Mouse (Mus musculus) kidney, adult 18-20 months (tissue): Measurements from ENCODE around the gene Ctnnd2.

Experiments used
- DNase-seq: peaks from one replicate; pipeline ENCODE4 v3.0.0; 2021

Ctnnd2 gene

DNA sequence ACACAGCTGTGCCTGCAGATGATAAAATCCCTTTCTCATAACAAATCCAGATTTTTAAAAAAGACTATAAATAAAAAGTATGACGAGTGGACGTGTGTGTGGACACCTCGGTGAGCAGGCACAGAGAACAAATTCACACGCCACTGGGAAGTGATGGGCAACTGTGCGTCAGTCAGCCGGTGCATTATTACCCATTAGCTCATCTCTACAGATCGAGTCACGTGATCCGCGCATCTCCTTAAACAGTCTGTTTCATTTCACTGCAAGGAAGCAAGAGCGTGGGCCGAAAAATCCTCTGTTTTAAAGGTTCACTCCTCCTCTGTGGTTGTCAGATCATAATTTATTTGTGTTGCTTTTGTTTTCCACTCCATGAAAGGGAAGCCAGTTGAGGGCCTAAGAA is 378.6 kb downstream of the Ctnnd2 start:
- no peak for DNase-seq

DNA sequence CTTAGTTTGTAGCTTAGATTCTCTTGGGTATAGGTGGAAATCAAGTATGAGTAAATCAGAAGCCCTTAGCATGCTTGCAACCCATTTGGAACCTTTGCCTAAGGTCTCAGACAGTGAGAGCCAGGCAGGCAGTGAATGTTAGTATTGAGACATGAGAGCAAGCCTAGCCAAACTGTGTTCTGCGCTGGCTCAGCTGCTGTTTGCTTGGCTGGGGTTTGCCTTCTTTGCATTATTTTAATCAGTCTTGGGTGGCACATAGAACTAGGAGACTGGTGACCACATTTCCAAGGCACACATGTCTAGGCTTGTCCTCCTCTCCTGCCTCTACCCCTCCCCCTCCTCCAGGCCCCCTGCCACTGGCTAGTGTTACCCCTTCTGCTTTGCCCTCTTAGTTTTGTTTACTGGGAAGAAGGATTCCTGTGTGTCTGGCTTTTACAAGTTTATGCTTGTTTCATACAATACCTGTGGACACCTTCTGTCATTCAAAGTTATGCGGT is 381.6 kb downstream of the Ctnnd2 start:
- no peak for DNase-seq

DNA sequence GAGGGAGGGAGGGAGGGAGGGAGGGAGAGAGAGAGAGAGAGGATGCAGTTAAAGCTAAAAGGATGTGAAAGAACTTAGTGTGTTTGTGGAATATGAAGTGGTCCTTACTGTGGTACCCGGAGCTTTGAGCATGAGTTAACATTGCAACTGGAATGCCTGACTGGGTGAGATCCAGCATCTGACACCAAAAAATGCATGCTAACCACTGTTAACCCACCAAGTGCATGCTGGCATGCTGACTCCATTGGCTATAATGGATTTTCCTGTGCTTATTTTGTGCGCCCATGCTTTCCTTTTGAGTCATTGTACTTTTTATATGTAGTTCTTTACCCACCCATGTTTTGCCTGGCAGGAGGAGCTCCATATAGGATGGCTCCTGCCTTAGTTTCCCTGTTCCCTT is 383.4 kb downstream of the Ctnnd2 start:
- DNase-seq = no peak

DNA sequence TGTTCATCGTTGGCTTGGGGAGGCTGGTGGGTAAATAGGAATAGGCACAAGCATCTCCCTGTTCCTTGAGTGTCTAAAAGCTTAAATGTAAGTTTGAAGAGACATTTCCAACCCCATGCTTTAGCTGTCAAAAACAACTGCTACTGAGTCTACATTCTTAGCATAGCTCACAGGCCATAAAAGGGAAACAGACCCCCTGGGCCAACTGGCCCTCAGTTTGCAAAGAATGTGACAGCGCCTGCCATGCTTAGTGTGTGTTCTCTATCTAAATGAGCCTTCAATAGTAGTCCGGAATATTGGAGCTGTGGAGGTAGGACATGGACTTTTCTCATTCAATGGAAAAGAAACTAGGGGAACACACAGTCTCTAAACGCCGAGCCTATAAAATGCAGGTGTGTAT is 390.0 kb downstream of the Ctnnd2 start:
- DNase-seq = no peak

DNA sequence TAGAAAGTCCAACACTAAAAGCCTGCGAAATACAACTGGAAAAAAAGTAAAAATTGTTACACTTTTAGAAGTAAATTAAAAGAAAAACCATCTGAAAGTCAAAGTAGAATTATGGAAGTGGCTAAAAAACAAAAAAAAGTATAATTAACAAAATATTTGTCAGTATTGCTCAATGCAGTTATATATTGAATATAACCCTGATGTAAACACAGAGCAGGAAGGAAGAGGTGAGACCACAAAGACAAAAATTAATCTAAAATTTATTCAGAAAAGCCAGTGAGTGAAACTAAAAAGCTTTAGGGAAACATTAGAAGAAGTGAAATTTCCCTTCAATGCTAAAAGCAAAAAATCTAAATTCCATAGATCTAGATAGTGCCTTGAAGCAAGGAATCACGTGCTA is 392.2 kb downstream of the Ctnnd2 start:
- DNase-seq = no peak

DNA sequence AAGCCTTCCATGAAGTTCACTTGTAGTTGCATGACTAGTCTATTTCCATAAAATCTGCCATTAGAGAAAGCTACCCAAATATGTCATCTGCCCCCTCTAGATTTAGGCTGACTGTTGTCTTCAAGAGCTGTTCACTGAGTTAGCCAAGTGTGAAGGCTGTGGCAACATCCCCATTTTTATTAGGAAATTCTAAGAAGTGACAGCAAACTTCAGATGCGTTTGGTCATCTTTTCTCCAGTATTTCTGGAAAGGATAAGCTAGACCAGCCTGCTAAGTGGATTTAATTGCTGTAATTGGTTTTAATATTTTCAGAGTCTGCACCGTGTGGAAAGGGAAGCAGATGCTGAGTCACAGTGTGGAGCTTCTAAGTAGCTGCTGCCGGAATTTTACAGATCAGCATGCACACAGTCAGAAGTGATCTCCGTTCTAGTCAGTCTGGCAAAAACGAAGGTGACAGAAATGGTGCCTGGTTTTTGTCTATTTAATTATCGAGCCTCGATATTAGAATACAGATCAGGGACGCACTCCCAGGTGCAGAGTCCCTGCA is 397.9 kb downstream of the Ctnnd2 start:
- no peak for DNase-seq

DNA sequence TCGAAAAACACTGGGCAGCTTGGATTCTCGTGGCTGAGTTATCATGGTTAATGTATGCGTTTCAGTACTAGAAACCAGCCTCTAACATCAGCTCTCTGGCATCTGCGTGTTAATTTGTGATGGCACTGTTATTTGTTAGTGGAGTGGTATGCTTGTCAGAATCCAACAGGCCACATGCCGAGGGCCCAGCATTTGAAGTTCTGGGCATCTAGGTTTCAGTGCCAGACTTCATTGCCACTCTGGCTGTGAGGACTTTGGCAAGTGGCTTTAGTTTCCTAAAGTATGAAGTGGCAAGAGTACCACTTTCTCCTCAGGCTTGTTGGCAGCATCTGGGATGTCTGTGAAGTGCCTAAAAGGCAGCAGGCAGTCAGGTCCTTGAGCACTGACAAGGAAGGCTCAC is 415.1 kb downstream of the Ctnnd2 start:
- DNase-seq = no peak

DNA sequence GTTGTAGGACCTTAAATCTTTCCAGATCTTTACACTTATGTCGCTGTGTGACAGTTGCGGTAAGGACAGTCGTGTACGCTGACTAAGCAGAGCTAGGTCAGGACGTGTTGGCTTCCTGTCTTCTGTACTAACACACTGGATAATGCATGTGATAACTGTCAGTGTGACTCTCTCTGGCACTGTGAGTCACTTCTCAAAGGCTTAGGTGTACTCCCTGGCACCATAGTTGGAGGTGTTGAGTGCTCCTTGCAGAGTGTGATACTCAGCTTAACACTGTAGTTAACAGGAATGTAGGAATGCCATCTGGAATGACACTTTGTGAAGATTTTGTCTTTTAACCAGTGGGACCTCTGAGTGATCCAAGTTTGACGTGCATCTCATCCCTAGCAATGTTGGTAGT is 418.5 kb downstream of the Ctnnd2 start:
- no peak for DNase-seq

DNA sequence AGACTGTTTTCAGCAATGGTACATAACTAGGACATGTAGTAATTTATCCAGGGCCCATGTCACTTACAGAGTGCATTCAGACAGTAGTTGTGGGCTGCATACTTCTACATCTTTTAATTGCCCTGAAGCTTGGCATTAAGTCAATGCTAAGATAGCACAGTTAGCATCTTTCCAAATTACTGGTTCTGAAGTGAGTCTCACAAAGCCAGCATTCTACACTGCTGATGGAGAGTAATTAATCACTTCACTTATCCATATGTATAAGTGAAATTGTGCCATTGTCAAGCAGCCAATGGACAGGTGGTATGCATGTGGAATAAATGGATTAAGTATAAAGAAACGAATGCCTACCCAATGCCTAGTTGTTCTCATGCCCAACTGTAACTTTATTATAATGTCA is 423.1 kb downstream of the Ctnnd2 start:
- no peak for DNase-seq

DNA sequence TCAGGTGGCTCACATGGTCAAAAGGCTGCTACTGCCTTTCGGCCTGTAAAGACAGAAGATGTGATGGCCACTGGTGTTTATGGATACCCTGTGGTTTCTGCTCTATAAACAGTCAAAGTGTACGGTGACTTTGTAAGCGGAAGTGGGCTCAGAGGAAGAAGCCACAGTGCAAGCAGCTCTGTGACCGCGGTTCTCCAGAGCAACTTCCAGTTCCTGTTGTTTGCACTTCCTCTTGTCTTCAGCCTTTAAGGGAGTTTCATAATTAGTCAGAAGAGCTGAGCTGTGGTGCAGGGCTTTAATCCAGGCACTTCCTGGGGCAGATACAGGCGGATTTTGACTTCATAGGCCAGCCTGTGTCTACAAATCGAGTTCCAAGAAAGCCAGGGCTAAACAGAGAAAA is 438.2 kb downstream of the Ctnnd2 start:
- DNase-seq = no peak

DNA sequence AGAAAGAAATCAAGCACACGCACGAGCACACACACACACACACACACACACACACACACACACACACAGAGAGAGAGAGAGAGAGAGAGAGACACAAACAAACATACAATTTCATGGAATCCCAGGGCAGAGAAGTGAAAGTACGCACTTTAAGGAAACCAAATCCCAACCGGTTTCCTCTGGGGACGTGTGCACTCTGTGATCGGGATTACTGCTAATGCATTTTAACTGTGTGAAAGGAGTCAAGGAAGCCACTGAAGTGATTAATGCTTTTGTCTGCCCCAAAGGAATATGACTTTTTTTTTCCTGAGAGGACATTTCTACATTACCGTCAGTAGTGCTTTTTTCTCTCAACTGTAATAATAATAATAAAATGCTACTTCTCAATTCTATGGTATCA is 443.1 kb downstream of the Ctnnd2 start:
- DNase-seq = no peak

DNA sequence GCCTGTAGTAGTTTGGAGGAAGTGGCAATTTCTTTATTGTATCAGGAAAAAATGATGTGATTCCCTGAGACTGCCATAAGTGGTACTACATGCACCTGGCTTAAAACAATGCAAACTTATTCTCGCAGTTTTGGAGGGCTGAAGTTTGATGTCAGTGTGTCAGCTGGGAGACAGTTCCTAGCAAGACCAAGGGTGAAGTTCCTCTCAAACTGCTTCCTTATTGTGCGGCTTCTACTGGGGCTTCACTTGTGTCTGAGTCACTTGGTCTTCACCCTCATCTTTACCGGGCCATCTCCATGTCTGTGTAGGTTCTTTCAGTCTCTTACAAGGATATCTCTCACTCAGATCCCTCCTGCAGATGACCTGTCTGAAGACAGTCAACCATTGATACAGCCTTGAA is 444.5 kb downstream of the Ctnnd2 start:
- DNase-seq = no peak

DNA sequence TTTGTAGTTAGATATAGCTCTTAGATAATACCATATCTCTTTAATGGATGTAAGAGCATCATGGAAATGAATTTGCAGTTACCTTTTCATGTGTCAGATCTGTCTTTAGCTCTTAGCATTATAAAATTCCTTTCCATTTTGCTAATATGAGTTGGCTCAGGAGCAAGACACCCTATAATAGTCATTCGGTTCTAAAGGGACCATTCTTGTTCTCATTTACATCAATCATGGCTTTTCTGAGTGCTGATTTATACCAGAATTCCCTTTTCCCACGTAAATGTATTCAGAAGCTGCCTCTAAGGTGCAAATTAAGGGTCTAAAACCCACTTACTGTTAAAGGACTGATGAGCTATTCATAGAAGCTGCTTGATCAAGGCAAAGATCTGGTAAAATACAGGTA is 445.5 kb downstream of the Ctnnd2 start:
- DNase-seq = no peak

DNA sequence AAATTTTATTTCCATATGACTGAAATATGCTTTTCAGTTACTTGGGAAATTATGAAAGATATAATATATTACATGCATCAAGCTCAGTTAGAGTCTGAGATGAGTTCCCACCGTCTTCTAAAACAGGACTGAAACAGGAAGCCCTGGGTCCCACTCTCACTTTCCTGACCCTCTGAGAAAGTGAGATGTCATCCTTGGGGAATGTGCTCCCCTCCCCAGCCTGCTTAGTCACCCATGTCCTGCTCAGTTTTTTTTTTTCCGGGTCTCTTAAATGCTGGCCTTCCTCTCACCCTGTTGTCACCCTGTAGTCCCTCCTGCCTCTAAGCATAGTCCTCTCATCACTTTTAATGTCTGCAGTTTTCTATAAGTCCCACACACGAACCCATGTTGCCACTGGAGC is 456.1 kb downstream of the Ctnnd2 start:
- no peak for DNase-seq

DNA sequence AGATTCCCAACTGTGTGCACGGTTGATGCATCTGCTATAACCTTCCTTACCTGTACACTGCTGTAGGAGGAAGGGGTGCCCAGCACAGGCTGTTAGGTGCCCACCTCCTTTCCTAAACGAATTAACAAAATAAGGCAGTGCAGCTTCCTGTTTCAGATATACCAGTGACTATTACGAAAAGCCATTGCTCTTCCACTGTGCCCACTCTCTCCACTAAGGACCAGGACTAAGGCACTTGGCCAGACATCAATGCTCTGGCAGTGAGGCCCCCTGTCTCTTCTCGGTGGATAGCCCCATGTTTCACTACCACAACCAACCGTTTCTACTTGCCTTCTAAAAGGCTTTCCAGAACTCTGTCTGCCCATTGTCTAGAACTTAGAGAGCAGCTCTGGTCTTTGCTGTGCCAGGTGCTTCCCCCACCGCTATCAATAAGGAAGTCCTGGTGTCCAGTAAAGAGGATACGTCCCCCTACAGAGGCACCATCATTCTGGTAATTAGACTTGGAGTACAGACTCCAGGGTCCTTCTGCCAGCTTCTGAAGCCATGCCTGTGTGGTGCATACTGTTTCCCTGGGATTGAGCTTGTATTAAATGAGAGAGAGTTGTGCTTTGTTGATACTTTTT is 459.8 kb downstream of the Ctnnd2 start:
- DNase-seq = no peak

DNA sequence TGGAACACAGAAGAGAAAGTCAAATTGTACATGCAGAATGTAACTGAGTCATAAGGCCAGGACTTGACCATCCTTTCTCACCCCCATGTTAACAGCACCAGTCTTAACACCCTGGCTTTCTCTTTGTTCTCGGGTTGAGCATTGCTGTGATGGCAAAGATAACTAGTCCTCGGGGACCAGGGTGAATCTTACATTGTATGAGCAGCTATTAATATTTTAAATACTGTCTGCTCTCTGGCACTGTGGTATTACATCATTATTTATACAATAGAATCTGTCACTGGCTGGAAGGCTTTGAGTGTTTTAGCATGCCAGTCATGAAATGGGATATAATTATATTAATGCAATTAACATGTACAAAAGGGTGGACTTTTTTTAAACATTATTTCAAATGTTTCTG is 461.5 kb downstream of the Ctnnd2 start:
- DNase-seq = no peak

DNA sequence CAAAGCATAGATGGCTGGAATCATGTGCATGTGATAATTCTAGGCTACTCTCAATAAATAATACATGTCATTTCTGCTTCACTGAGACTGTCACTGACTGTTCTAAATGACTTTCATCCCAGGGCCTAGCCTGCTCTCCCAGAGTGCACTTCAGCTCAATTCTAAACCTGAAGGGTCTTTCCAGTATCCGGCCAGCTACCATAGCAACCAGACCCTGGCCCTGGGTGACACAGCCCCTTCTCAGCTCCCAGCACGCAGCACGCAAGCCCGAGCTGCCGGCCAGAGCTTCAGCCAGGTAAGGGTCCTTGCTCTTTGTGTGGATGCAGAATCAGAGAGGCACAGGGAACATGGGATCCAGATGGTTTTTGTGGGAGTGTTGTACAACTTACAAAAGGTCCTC is 462.1 kb downstream of the Ctnnd2 start:
- no peak for DNase-seq

DNA sequence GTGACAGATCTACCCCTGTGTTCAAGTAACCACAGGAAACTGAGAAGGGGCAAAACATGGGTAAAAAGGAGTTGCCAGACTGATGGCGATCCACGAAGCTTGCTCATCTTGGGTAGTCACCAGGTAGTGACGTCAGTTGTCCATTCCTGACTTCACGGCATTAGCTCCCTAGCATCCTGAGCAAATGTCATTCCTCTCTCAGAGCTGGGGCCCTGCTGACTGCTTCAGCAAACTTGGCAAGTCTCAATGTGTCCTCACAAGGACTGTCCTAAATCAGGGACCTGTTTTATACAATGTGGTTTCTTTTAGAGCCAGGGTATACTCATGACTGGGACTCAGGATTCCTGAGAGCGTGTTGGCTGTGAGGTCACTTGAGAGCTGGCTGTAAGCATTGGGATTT is 468.3 kb downstream of the Ctnnd2 start:
- DNase-seq = no peak

DNA sequence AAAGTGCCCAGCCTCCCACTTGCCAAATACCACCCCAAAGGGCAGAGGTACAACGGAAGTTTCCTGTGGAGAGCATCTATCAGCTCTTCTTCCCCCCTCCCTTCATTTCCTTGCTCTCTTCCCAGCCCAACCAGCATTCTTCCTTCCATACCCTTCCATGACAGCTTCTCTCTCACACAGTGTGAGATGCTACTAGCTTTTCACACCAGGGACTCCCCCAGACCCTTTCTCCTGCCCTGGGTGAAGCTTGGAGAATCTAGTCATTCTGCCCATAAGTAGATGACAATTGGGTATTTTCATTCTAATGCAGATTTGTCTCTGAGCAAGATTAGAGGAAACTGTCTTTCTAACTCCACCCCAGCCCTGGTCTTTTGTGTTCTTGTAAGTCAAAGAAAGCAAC is 473.3 kb downstream of the Ctnnd2 start:
- DNase-seq = no peak

DNA sequence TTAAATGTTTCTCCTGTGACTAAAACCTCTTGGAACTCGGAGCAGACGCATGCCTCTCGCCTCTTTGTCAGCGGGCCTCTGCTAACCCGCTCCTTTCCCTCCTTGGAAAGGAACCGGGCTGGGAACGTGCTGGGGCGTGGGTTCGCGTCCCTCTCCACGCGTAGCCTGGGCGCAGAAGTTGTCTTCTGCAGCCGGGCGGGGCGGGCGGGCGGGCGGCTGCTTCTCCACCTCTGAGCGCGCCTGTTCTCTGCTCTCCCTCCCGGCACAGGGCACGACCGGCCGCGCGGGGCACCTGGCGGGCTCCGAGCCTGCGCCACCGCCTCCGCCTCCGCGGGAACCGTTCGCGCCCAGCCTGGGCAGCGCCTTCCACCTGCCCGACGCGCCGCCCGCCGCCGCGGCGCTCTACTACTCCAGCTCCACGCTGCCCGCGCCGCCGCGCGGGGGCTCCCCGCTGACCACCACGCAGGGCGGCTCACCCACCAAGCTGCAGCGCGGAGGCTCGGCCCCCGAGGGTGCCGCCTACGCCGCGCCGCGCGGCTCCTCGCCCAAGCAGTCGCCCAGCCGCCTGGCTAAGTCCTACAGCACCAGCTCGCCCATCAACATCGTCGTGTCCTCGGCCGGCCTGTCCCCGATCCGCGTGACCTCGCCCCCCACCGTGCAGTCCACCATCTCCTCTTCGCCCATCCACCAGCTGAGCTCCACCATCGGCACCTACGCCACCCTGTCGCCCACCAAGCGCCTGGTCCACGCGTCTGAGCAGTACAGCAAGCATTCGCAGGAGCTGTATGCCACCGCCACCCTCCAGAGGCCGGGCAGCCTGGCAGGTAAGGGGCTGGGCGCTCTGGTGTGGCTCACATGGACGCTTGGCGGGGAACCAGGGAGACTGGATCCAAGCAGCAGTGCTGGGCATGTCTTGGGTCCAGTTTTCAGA is 474.4 kb downstream of the Ctnnd2 start:
- DNase-seq = no peak

DNA sequence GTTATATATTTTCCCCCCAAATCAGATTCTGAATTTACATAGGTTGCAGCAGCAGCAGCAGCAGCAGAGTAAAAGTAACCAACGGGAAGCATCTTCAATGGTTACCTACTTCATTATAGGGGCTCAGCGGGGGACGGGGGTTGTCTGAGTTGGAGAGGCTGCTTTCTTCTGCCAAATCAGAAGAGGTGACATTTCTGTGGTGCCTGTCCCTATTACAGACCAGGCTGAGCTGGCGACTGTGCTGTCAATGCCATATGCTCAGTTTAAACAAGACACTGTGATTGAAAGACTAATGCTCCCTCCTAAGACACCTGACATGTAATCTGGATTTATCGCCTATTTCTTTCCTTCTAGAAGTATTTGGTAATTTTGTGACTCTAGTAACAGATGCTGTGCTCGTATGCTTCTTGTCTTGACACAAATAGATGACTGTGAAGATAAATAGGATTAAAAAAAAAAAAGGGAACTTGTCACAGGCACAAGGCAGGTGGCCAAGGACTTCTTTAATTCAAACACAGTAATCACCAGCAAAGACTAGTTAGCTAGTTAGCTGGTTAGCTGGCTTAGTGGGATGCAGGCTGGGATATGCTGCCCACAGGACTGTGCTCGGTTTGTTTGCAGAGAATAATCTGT is 475.4 kb downstream of the Ctnnd2 start:
- no peak for DNase-seq

DNA sequence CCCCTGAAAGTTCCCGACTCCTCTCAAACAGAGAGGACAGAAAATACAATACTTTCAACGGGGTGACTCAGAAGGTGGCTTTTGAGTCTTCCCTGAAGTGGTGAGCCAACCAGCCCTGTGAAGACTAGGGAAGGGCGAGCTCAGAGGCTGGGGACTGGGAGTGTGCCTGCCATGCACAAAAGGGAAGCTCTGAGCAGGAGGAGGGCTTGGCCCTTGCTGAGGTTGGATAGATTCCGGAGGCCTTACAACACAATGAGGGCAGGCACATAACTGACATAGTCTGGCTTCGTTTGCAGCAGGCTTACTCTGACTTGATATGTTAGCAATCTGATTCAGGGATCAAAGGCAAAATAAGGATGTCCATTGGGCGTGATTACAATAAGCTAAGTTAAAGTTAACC is 477.6 kb downstream of the Ctnnd2 start:
- no peak for DNase-seq

DNA sequence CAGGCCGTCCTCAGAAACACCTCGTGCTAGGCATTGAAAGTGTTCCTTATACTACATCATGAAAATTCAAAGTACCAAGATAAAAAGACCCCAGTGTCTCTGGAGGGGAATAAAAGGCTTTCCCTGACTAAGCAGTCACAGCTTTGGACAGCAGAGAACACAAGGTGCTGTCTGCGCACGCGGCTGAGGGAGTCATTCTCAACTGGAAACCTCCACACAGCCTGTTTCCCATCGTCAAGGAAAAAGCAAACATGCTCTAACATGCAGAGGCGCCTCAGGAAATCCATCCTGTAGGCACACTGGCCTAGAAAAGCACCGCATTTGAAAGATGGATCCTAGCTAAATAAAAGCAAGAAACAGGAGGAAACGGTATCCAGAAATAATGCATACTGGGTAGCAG is 483.0 kb downstream of the Ctnnd2 start:
- no peak for DNase-seq

DNA sequence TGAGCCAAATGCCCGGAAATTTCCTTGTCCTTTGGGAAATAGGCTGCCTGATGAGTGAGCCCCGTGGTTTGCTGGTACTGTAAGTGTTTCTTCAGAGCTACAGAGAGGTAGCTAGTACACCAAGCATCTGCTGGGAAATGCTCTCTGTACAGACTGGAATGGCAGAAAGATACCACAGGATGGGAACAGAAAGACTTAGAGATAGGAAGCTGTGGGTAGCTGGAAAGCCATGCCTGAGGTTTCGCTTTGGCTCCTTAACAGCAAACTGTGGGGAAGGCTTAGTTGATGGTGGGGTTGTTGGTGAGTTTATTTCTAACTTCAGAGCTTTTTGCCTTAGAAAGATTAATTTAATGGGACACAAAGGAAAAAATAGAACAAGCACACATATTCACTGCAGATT is 485.2 kb downstream of the Ctnnd2 start:
- DNase-seq = no peak
